Mouse (Mus musculus): ENCODE measurements at regions not wholly inside any gene's neighbourhood (a gene's known extent, or its start where the extent isn't known, plus 50 kb on each side); places are given as distances from the start of the nearest gene placed in this dataset.

DNA sequence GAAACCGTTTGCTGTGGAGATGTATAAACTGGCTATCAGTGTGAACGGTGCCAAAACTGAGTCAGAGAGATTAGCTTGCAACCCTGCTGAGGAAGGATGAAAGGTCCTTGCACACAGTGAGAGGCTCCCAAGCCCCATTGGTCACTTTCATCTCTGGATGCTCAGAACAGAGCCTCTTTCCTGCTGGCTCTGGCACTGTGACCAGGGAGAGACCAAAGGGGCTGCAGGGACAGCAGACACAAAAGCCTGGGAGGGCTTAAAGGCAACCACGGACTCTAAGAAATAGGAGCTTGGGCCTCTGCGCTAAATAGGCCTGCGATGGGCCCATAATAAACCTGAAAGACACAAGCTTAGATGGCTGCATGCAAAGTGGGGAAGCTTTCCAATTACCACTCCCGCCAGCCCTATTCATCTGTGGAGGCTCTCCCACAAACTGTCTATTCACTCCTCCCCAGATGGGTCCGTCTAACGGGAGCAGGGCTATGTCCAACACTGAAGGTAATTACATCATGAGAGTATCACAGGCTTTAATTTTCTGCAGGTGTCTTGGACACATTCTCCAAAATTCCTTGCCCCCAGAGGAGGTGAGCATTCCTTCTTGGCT, 438.2 kb upstream of the Intu start:
- TF ChIP-seq CTCF (IDR thresholded peaks at IDR 0.05; ENCODE audit: low read depth, low read length) (no peak), POLR2A (IDR thresholded peaks at IDR 0.05; ENCODE audit: extremely low read depth, insufficient read depth, low read length) (no peak)

Measured in liver, adult 2 months (tissue).